Mouse (Mus musculus): Measurements from ENCODE around the gene Csn3. TPM values are rescaled to one million over a fixed set of nuclear protein-coding genes. Genes with fewer than 3 reads are reported as not detected.

The Csn3 gene
- polyA plus RNA-seq (2017; shearing (Covaris generic)): not detected

GRCm38 (mm10) chr5:87925372-87925771, at the start of gene Csn3:
Gene Csn3, plus strand, starts transcription at chr5:87925579.

GRCm38 (mm10) chr5:87884729-87885128, 40.6 kb upstream of the Csn3 start, which contains the start of gene Odam:
Gene Odam, plus strand, starts transcription at chr5:87885029.

GRCm38 (mm10) chr5:87969201-87969600, 43.8 kb downstream of the Csn3 start, which contains the start of the genes 2310003L06Rik and Gm28434:
Gene 2310003L06Rik, plus strand, starts transcription at chr5:87969459.
Gene Gm28434, plus strand, starts transcription at chr5:87969517.

GRCm38 (mm10) chr5:87979139-87979538, 53.8 kb downstream of the Csn3 start, which contains the start of gene Cabs1:
Gene Cabs1, plus strand, starts transcription at chr5:87979439.

Other genes with a start within 250 kb of the Csn3 start
- gene Csn2, start 225.9 kb upstream of the Csn3 start, polyA plus RNA-seq (2017; shearing (Covaris generic)): not detected
- not detected for gene Csn1s2a, start 151.0 kb upstream of the Csn3 start, polyA plus RNA-seq (2017; shearing (Covaris generic))
- not detected for gene Csn1s2b, start 117.5 kb upstream of the Csn3 start, polyA plus RNA-seq (2017; shearing (Covaris generic))
- not detected for gene Prr27, start 99.9 kb upstream of the Csn3 start, polyA plus RNA-seq (2017; shearing (Covaris generic))
- not detected for gene Odam, start 40.5 kb upstream of the Csn3 start, polyA plus RNA-seq (2017; shearing (Covaris generic))
- gene 2310003L06Rik, start 43.9 kb downstream of the Csn3 start, polyA plus RNA-seq (2017; shearing (Covaris generic)): 0.24 TPM
- not detected for gene Gm28434, start 43.9 kb downstream of the Csn3 start, polyA plus RNA-seq (2017; shearing (Covaris generic))
- not detected for gene Cabs1, start 53.9 kb downstream of the Csn3 start, polyA plus RNA-seq (2017; shearing (Covaris generic))
- not detected for gene Smr3a, start 77.0 kb downstream of the Csn3 start, polyA plus RNA-seq (2017; shearing (Covaris generic))
- gene Smr2, start 161.0 kb downstream of the Csn3 start, polyA plus RNA-seq (2017; shearing (Covaris generic)): not detected
- not detected for gene Gm11116, start 186.0 kb downstream of the Csn3 start, polyA plus RNA-seq (2017; shearing (Covaris generic))
- not detected for gene Gm11115, start 228.5 kb downstream of the Csn3 start, polyA plus RNA-seq (2017; shearing (Covaris generic))